Mouse (Mus musculus) stomach, embryonic 15.5 days (tissue): ENCODE measurements around the gene Clip3. TPM values are rescaled to one million over a fixed set of nuclear protein-coding genes. Genes with fewer than 3 reads are reported as not detected.

Experiments used
- ATAC-seq: fragments of 200-750 bp; cut with Nextera tagmentation; 2 replicates; pipeline ENCODE4 v1.8.0; 2017; ENCODE audit warnings: low read depth, moderate number of reproducible peaks, moderate TSS enrichment; ENCODE audit not compliant: insufficient read depth, low FRiP score
- H3K27ac ChIP-seq: fragments of 300-500 bp; sonication (generic); 2 replicates; pipeline ENCODE4 v1.5.1; 2015; ENCODE audit warnings: mild to moderate bottlenecking, inconsistent platforms
- H3K27me3 ChIP-seq: fragments of 300-500 bp; sonication (generic); replicated peaks from 2 replicates; pipeline ENCODE4 v1.6.1; 2015; ENCODE audit warnings: inconsistent platforms
- H3K36me3 ChIP-seq: fragments of 300-500 bp; sonication (generic); 2 replicates; pipeline ENCODE4 v1.6.1; 2015; ENCODE audit warnings: inconsistent platforms
- H3K4me1 ChIP-seq: fragments of 300-500 bp; sonication (generic); 2 replicates; pipeline ENCODE4 v1.6.1; 2015; ENCODE audit warnings: inconsistent platforms
- H3K4me2 ChIP-seq: fragments of 300-500 bp; sonication (generic); 2 replicates; pipeline ENCODE4 v1.6.1; 2015; ENCODE audit warnings: mild to moderate bottlenecking, inconsistent platforms
- H3K4me3 ChIP-seq: fragments of 300-500 bp; sonication (generic); replicated peaks from 2 replicates; pipeline ENCODE4 v1.5.1; 2015; ENCODE audit warnings: inconsistent platforms
- H3K9ac ChIP-seq: fragments of 300-500 bp; sonication (generic); 2 replicates; pipeline ENCODE4 v1.6.1; 2015; ENCODE audit warnings: inconsistent platforms
- H3K9me3 ChIP-seq: fragments of 300-500 bp; sonication (generic); 2 replicates; pipeline ENCODE4 v1.6.1; 2016; ENCODE audit warnings: inconsistent platforms
- WGBS: fragments of 180-500 bp; shearing (Covaris S2); methylation state at CpG from one replicate; pipeline ENCODE4 v1.1.7; 2015; 5-methylcytosine and 5-hydroxymethylcytosine counted together
- polyA plus RNA-seq: library from polyadenylated mRNA; unstranded; fragments of >200 nt; fragmentation: Nextera tagmentation; extraction: Ambion mirVana; gene quantifications from 2 replicates; pipeline ENCODE4 v1.2.1, GENCODE M21; 2015

Gene Clip3
- polyA plus RNA-seq, 1 experiment from 2014 or later: 26.6 TPM

- Histone ChIP-seq H3K9me3 (no peaks in the 10 kb centered on the region), H3K4me3 (peak overlapping the region; percentile 92), H3K4me2 (peak overlapping the region; percentile 94), H3K9ac (no peak overlapping the region), H3K36me3 (no peaks in the 10 kb centered on the region), H3K27ac (peak overlapping the region; percentile 98), H3K27me3 (no peaks in the 10 kb centered on the region), H3K4me1 (peaks cover 3% of the 10 kb centered on the region; the same call in 1 of the 2 replicates)
- under 1% methylated on average over 20 of the region's 20 CpGs for WGBS
- peak; percentile 76 for ATAC-seq
Observed at GRCm38 (mm10) chr7:30280670-30281138, 10.8 kb upstream of the Clip3 start.

- H3K36me3 ChIP-seq: no peaks in the 10 kb centered on the region
- 0 out of 2 replicates have a peak overlapping the region, but pooled peaks have one; percentile 92 for H3K4me3 ChIP-seq
- peak overlapping the region; percentile 94; the same call in 1 of the 2 replicates for H3K4me2 ChIP-seq
- 64% methylated on average over 4 of the region's 4 CpGs for WGBS
- no peak overlapping the region for H3K9ac ChIP-seq
- H3K9me3 ChIP-seq: no peaks in the 10 kb centered on the region
- peak overlapping the region; percentile 98; the same call in 1 of the 2 replicates for H3K27ac ChIP-seq
- peaks cover 3% of the 10 kb centered on the region; the same call in 1 of the 2 replicates for H3K4me1 ChIP-seq
- H3K27me3 ChIP-seq: no peaks in the 10 kb centered on the region
- no peak for ATAC-seq
Observed at GRCm38 (mm10) chr7:30281522-30281921, 10.0 kb upstream of the Clip3 start.

DNA sequence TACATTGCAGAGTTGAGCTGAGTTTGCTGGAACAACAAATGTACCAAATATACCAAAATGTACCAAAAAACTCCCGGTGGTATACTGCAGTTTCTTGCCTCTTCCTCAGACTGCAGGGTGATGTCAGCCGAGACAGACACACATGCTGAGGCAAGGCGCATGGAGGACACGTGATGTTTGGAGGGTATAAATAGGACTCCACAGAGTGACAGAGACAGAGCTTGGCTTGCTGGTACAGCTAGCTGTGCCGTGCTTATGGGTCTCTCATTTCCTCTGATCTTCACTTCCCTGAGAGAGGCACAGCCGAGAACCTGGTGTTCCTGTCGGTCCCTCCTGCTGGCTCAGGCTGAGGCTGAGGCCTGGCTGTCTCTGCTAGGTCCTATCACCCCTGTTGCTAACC, 8.8 kb upstream of the Clip3 start:
- no peak overlapping the region for H3K4me3 ChIP-seq
- peaks cover 3% of the 10 kb centered on the region; the same call in 1 of the 2 replicates for H3K4me1 ChIP-seq
- H3K36me3 ChIP-seq: no peaks in the 10 kb centered on the region
- H3K27me3 ChIP-seq: no peaks in the 10 kb centered on the region
- H3K9ac ChIP-seq: no peak overlapping the region
- H3K9me3 ChIP-seq: no peaks in the 10 kb centered on the region
- no peak overlapping the region for H3K27ac ChIP-seq
- H3K4me2 ChIP-seq: no peak overlapping the region
- ATAC-seq: no peak
- 77% methylated on average over 7 of the region's 7 CpGs for WGBS

GRCm38 (mm10) chr7:30286701-30287410, 4.7 kb upstream of the Clip3 start:
- no peak overlapping the region for H3K9ac ChIP-seq
- 0 out of 2 replicates have a peak, but pooled peaks cover 4% of the 10 kb centered on the region for H3K4me1 ChIP-seq
- H3K36me3 ChIP-seq: no peaks in the 10 kb centered on the region
- H3K27ac ChIP-seq: no peak overlapping the region
- WGBS: 64% methylated on average over 8 of the region's 8 CpGs
- ATAC-seq: no peak
- H3K27me3 ChIP-seq: no peaks in the 10 kb centered on the region
- H3K4me3 ChIP-seq: no peak overlapping the region
- no peak overlapping the region for H3K4me2 ChIP-seq
- H3K9me3 ChIP-seq: no peaks in the 10 kb centered on the region

DNA sequence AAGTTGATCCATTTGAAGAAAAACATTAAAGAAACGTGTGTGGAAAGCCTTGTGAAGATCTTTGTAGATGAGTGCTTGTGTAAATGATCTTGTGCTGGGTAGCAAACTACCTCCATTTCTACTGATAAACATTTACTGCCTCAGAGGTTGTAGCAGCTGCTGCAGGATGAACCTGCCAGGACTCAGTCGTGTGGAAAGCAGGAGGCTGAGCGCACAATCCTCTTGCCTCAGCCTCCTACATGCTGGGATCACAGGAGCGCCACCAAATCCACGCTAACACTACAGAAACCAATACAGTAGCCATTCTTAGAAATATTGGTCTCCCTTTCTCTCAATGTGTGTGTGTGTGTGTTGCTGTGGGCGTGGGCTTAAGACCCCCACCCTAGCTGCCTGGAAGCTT, 3.5 kb upstream of the Clip3 start:
- WGBS: 65% methylated on average over 6 of the region's 6 CpGs
- ATAC-seq: no peak
- H3K4me3 ChIP-seq: no peak overlapping the region

GRCm38 (mm10) chr7:30289071-30289713, 2.3 kb upstream of the Clip3 start:
- ATAC-seq: no peak
- Histone ChIP-seq H3K36me3 (no peaks in the 10 kb centered on the region), H3K27ac (no peak overlapping the region), H3K4me3 (no peak overlapping the region), H3K27me3 (no peaks in the 10 kb centered on the region), H3K4me1 (0 out of 2 replicates have a peak, but pooled peaks cover 11% of the 10 kb centered on the region), H3K9me3 (no peaks in the 10 kb centered on the region), H3K4me2 (no peak overlapping the region), H3K9ac (no peak overlapping the region)
- 63% methylated on average over 7 of the region's 7 CpGs for WGBS

More for the DNA sequence above, 3.5 kb upstream of the Clip3 start:
- H3K4me1 ChIP-seq: 0 out of 2 replicates have a peak, but pooled peaks cover 7% of the 10 kb centered on the region
- H3K9ac ChIP-seq: no peak overlapping the region
- H3K27me3 ChIP-seq: no peaks in the 10 kb centered on the region
- H3K9me3 ChIP-seq: no peaks in the 10 kb centered on the region
- H3K4me2 ChIP-seq: no peak overlapping the region
- no peaks in the 10 kb centered on the region for H3K36me3 ChIP-seq
- no peak overlapping the region for H3K27ac ChIP-seq

DNA sequence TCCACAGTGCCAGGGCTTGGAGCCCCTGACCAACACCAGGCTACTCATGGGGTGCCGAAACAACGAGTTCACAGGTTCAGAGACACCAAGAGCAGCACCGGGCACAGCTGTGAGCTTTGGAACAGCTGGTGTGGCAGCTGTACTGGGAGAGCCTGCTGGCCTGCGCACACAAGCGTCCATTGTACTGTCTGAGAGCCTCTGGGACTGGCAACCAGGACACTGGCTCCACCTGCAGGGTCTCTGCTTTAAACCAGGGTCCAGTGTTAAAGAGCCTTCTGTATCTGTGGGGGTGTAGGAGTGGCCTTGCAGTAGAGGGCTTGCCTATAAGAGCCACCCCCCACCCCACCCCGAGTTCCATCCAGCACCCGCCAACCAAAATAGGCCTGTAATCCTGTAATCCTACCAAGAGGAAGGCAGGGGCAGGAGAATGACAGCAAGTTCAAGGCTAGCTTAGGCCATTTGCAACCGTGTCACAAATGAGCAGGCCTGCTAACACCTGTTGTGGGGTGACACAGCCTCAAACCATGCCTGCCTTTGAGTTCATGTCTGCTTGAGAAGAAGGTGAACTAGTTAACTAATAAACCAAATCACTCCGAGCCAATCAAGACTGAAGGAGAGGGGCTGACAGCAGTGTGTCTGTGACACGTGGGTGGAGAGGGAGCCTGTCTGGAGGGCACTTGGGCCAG, 1.7 kb upstream of the Clip3 start:
- Histone ChIP-seq H3K27ac (no peak overlapping the region), H3K4me2 (no peak overlapping the region), H3K4me3 (no peak overlapping the region), H3K27me3 (no peaks in the 10 kb centered on the region), H3K4me1 (0 out of 2 replicates have a peak, but pooled peaks cover 11% of the 10 kb centered on the region), H3K9ac (no peak overlapping the region), H3K36me3 (no peaks in the 10 kb centered on the region), H3K9me3 (no peaks in the 10 kb centered on the region)
- no peak for ATAC-seq
- whole genome bisulfite sequencing: 55% methylated on average over 10 of the region's 10 CpGs

DNA sequence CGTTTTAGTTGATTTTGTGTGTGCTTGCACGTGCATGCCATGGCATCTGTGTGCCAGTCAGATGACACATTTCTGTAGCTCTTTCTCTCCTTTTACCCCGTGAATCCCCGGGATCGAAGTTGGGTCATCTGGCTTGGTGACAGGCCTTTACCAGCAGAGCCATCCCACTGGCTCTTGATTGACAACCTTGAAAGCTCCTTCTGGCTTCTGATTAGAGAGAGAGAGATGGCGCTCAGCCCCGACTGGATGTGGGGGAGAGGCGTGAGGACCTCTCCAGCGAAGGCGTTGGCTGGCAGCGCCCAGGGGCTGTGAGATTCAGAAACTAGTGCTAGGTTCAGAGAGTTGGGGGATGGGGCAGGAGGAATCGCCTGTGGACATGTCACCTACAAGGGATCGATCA, 2.3 kb downstream of the Clip3 start:
- H3K4me2 ChIP-seq: no peak overlapping the region
- no peak for ATAC-seq
- no peak overlapping the region for H3K9ac ChIP-seq
- 0 out of 2 replicates have a peak, but pooled peaks cover 11% of the 10 kb centered on the region for H3K4me1 ChIP-seq
- H3K4me3 ChIP-seq: no peak overlapping the region
- H3K27me3 ChIP-seq: no peaks in the 10 kb centered on the region
- peaks cover 3% of the 10 kb centered on the region; the same call in 1 of the 2 replicates for H3K36me3 ChIP-seq
- 77% methylated on average over 13 of the region's 13 CpGs for WGBS
- no peaks in the 10 kb centered on the region for H3K9me3 ChIP-seq
- no peak overlapping the region for H3K27ac ChIP-seq

GRCm38 (mm10) chr7:30294296-30294695, 2.8 kb downstream of the Clip3 start:
- H3K9ac ChIP-seq: no peak overlapping the region
- no peak overlapping the region for H3K27ac ChIP-seq
- H3K36me3 ChIP-seq: peaks cover 3% of the 10 kb centered on the region; the same call in 1 of the 2 replicates
- H3K4me3 ChIP-seq: no peak overlapping the region
- no peak for ATAC-seq
- H3K4me1 ChIP-seq: 0 out of 2 replicates have a peak, but pooled peaks cover 11% of the 10 kb centered on the region
- no peaks in the 10 kb centered on the region for H3K9me3 ChIP-seq
- H3K4me2 ChIP-seq: no peak overlapping the region
- WGBS: 88% methylated on average over 5 of the region's 5 CpGs
- no peaks in the 10 kb centered on the region for H3K27me3 ChIP-seq

DNA sequence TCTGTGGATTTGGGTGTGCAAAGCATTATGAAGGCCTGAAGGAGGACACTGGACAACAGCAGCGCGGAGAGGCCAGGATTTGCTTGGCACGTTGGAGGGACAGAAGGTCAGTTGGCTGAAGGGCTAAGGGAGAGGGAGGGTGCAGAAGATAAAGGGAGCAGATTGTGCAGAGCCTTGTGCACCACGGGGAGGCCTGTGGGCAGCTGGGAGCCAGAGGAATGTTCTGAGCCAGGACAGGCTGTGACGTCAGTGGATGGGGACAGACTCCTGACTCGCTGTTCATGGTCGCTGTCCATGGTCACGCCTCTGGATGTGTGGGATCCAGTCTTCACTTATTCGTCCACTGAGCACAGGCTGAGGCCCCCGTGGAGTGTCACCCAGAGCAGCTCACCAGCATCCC, 3.6 kb downstream of the Clip3 start:
- H3K9ac ChIP-seq: no peak overlapping the region
- WGBS: 65% methylated on average over 10 of the region's 10 CpGs
- ATAC-seq: no peak
- no peak overlapping the region for H3K4me3 ChIP-seq
- H3K4me2 ChIP-seq: no peak overlapping the region
- peaks cover 3% of the 10 kb centered on the region; the same call in 1 of the 2 replicates for H3K36me3 ChIP-seq
- H3K4me1 ChIP-seq: 0 out of 2 replicates have a peak, but pooled peaks cover 11% of the 10 kb centered on the region
- no peaks in the 10 kb centered on the region for H3K9me3 ChIP-seq
- no peak overlapping the region for H3K27ac ChIP-seq
- H3K27me3 ChIP-seq: no peaks in the 10 kb centered on the region

DNA sequence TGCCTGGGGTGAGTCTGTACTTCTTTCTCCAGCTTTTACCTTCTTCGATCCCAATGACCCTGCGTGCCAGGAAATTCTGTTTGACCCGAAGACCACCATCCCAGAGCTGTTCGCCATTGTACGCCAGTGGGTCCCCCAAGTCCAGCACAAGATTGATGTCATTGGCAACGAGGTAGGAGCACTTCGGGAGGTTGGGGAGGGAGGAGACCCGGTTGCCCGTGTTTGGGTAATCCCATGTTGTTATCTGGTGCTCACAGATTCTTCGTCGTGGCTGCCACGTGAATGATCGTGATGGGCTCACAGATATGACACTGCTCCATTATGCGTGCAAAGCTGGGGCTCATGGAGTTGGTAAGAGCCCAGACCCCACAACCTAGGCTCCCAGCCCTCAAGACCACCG, 5.3 kb downstream of the Clip3 start:
- no peak overlapping the region for H3K27ac ChIP-seq
- H3K4me1 ChIP-seq: 0 out of 2 replicates have a peak, but pooled peaks cover 7% of the 10 kb centered on the region
- H3K9ac ChIP-seq: no peak overlapping the region
- 88% methylated on average over 15 of the region's 15 CpGs for WGBS
- H3K4me2 ChIP-seq: no peak overlapping the region
- no peak for ATAC-seq
- H3K36me3 ChIP-seq: peaks cover 6% of the 10 kb centered on the region; the same call in 1 of the 2 replicates
- H3K4me3 ChIP-seq: no peak overlapping the region
- no peaks in the 10 kb centered on the region for H3K27me3 ChIP-seq
- H3K9me3 ChIP-seq: no peaks in the 10 kb centered on the region
